ENCODE assay signal across 8 mouse cellular contexts in the genomic region with DNA sequence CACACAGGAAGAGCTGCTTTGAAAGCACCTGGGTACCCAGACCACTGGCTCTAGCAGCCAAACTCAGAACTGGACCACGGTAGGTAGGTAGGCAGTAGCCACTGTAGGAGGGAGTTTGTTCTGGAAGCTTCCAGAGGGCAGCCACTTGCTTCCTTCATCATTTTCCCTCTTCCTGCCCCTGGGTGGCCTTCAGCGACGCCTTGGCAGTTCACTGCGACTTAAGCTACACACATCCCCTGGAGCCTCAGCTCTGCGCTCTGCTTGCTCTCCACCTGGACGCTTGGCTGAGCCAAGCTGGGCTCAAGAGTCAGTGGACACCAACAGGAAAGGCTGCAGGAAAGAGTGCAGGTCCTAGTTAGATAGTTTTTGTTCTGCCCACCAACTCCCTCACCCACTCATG. TPM values are rescaled to one million over a fixed set of nuclear protein-coding genes. Genes with fewer than 3 reads are reported as not detected.
A peak's percentile ranks its signal among the peaks of the same experiment; 100 is the strongest.
DNase-seq lines count a peak whose midpoint lies in the region; ATAC-seq and TF ChIP-seq lines count a peak whose summit lies in the region.

No protein-coding gene starts in this region.

- no peak overlapping the region for H3K4me3 ChIP-seq in cerebellum, adult 2 months (replicated peaks; ENCODE audit: insufficient read depth, low read depth, low read length)
- no peak overlapping the region for H3K4me3 ChIP-seq in liver, embryonic 15.5 days (replicated peaks)
- no peak overlapping the region for H3K4me3 ChIP-seq in liver, embryonic 11.5 days (ENCODE audit: low read depth, low read length)
- no peak overlapping the region; the same call in 1 of the 2 replicates for H3K4me3 ChIP-seq in intestine, embryonic 15.5 days (replicated peaks)
- no peak overlapping the region for H3K4me3 ChIP-seq in stomach, embryonic 14.5 days (ENCODE audit: low read depth, low read length)

- H3K27me3 ChIP-seq in cerebellum, adult 2 months (ENCODE audit: control insufficient read depth, insufficient read depth, low read length), result no peaks in the 10 kb centered on the region
- H3K27me3 ChIP-seq in liver, embryonic 15.5 days, result peaks cover 29% of the 10 kb centered on the region
- H3K27me3 ChIP-seq in liver, embryonic 11.5 days (replicated peaks; ENCODE audit: control insufficient read depth, insufficient read depth, low read length), result no peaks in the 10 kb centered on the region
- no peaks in the 10 kb centered on the region for H3K27me3 ChIP-seq in intestine, embryonic 15.5 days (replicated peaks)
- no peaks in the 10 kb centered on the region for H3K27me3 ChIP-seq in stomach, embryonic 14.5 days (ENCODE audit: control insufficient read depth, insufficient read depth, low read length)

- H3K9ac ChIP-seq in liver, embryonic 15.5 days, result no peak overlapping the region
- no peak overlapping the region; the same call in 1 of the 2 replicates for H3K9ac ChIP-seq in liver, embryonic 11.5 days (ENCODE audit: low read depth, low read length)
- H3K9ac ChIP-seq in intestine, embryonic 15.5 days, result peak overlapping the region; percentile 13; the same call in 1 of the 2 replicates
- H3K9ac ChIP-seq in stomach, embryonic 14.5 days (replicated peaks; ENCODE audit: low read depth, low read length), result no peak overlapping the region

- no peaks in the 10 kb centered on the region for H3K36me3 ChIP-seq in liver, embryonic 15.5 days (replicated peaks)
- H3K36me3 ChIP-seq in liver, embryonic 11.5 days (ENCODE audit: control insufficient read depth, insufficient read depth, low read length), result no peaks in the 10 kb centered on the region
- H3K36me3 ChIP-seq in intestine, embryonic 15.5 days, result no peaks in the 10 kb centered on the region
- H3K36me3 ChIP-seq in stomach, embryonic 14.5 days (ENCODE audit: control insufficient read depth, insufficient read depth, low read length), result no peaks in the 10 kb centered on the region

- H3K27ac ChIP-seq in cerebellum, adult 2 months (ENCODE audit: insufficient read depth, low read length), result peak overlapping the region; percentile 77
- H3K27ac ChIP-seq in liver, embryonic 15.5 days (replicated peaks), result no peak overlapping the region
- no peak overlapping the region for H3K27ac ChIP-seq in liver, embryonic 11.5 days (ENCODE audit: low read depth, low read length)
- peak overlapping the region; percentile 87 for H3K27ac ChIP-seq in intestine, embryonic 15.5 days
- H3K27ac ChIP-seq in stomach, embryonic 14.5 days (ENCODE audit: low read length), result peak overlapping the region; percentile 90; the same call in 1 of the 2 replicates

- H3K9me3 ChIP-seq in liver, embryonic 15.5 days (replicated peaks), result no peaks in the 10 kb centered on the region
- no peaks in the 10 kb centered on the region for H3K9me3 ChIP-seq in liver, embryonic 11.5 days (ENCODE audit: control insufficient read depth, low read length)
- no peaks in the 10 kb centered on the region for H3K9me3 ChIP-seq in intestine, embryonic 15.5 days
- no peaks in the 10 kb centered on the region for H3K9me3 ChIP-seq in stomach, embryonic 14.5 days (ENCODE audit: control insufficient read depth, low read depth, low read length)

- no peak for TF ChIP-seq CTCF in cerebellum, adult 2 months (IDR thresholded peaks at IDR 0.05; ENCODE audit: borderline replicate concordance, insufficient read depth, low read depth, low read length)

- 15% methylated on average over 6 of the region's 6 CpGs for WGBS in cerebellum, adult 2 months
- WGBS in liver, embryonic 15.5 days (ENCODE audit: insufficient replicate concordance), result 77% methylated on average over 6 of the region's 6 CpGs
- WGBS in liver, embryonic 11.5 days, result 76% methylated on average over 6 of the region's 6 CpGs
- WGBS in intestine, embryonic 15.5 days, result 40% methylated on average over 6 of the region's 6 CpGs
- WGBS in stomach, embryonic 14.5 days, result 37% methylated on average over 6 of the region's 6 CpGs

- no peak for TF ChIP-seq POLR2A in cerebellum, adult 2 months (IDR thresholded peaks at IDR 0.05; ENCODE audit: borderline replicate concordance, insufficient read depth, low read length)

- H3K4me2 ChIP-seq in liver, embryonic 15.5 days, result peak overlapping the region; percentile 99; the same call in 1 of the 2 replicates
- no peak overlapping the region; the same call in 1 of the 2 replicates for H3K4me2 ChIP-seq in liver, embryonic 11.5 days
- H3K4me2 ChIP-seq in intestine, embryonic 15.5 days (replicated peaks), result peak overlapping the region; percentile 98
- peak overlapping the region; percentile 98; the same call in 1 of the 2 replicates for H3K4me2 ChIP-seq in stomach, embryonic 14.5 days (replicated peaks; ENCODE audit: low read depth, low read length)

- ATAC-seq in liver, embryonic 15.5 days (ENCODE audit: insufficient read depth), result no peak
- ATAC-seq in liver, embryonic 11.5 days (replicated peaks; ENCODE audit: low FRiP score), result no peak
- ATAC-seq in intestine, embryonic 15.5 days, result no peak
- no peak for ATAC-seq in stomach, embryonic 14.5 days (ENCODE audit: insufficient number of reproducible peaks, insufficient read depth, low FRiP score, low read depth)

- peak in 1 of 2 experiments; percentile 49 for DNase-seq in cerebellum, adult 2 months
- no peak for DNase-seq in cerebellum, adult 11 months
- no peak for DNase-seq in liver, embryonic 11.5 days (ENCODE audit: low spot score)
- no peak for DNase-seq in embryo, embryonic 11 days
- DNase-seq in right cerebral cortex, postnatal 10 days (ENCODE audit: low spot score in 2 of 2), result no peak

- peaks cover 38% of the 10 kb centered on the region for H3K4me1 ChIP-seq in cerebellum, adult 2 months (ENCODE audit: control insufficient read depth, insufficient read depth, low read length)
- peaks cover 92% of the 10 kb centered on the region for H3K4me1 ChIP-seq in liver, embryonic 15.5 days (replicated peaks)
- peaks cover 74% of the 10 kb centered on the region for H3K4me1 ChIP-seq in liver, embryonic 11.5 days (replicated peaks; ENCODE audit: control insufficient read depth, insufficient read depth, low read length)
- peaks cover 81% of the 10 kb centered on the region for H3K4me1 ChIP-seq in intestine, embryonic 15.5 days (replicated peaks)
- peaks cover 65% of the 10 kb centered on the region for H3K4me1 ChIP-seq in stomach, embryonic 14.5 days (ENCODE audit: control insufficient read depth, insufficient read depth, low read length)

RNA-seq across cellular contexts. Expression of a gene that starts 44.4 kb away (rescaled TPM):
- polyA plus RNA-seq in cerebellum, adult 2 months (2012; rRNA removed), result 56.1 and 66.3 TPM in 2 replicates
- polyA plus RNA-seq in liver, embryonic 15.5 days (2015; fragmentation: Nextera tagmentation; extraction: Ambion mirVana), result 53.5 and 60.6 TPM in 2 replicates
- 78.2 and 78.7 TPM in 2 replicates for polyA plus RNA-seq in liver, embryonic 11.5 days (2014; fragmentation: Nextera tagmentation; extraction: Ambion mirVana)
- 89.5 and 108 TPM in 2 replicates for polyA plus RNA-seq in intestine, embryonic 15.5 days (2015; fragmentation: Nextera tagmentation; extraction: Ambion mirVana)
- 70.9 and 72.6 TPM in 2 replicates for polyA plus RNA-seq in stomach, embryonic 14.5 days (2014; fragmentation: Nextera tagmentation; extraction: Ambion mirVana)

Comparison
In these comparisons a context has a peak if more than half of its experiments do, and no peak if none do; other contexts are left out.
1. H3K27ac ChIP-seq: peak in cerebellum, adult 2 months (single experiment), intestine, embryonic 15.5 days (single experiment) and stomach, embryonic 14.5 days (single experiment); none in liver, embryonic 15.5 days (single experiment) and liver, embryonic 11.5 days (single experiment).